Mouse (Mus musculus) CH12.LX (cell line): ENCODE measurements around the gene Rab40c. TPM values are rescaled to one million over a fixed set of nuclear protein-coding genes. Genes with fewer than 3 reads are reported as not detected.

Experiments
- DNase-seq: peaks from one replicate; pipeline ENCODE4 v3.0.0-alpha.2; 2013; ENCODE audit errors: extremely low read depth
- H3K27ac ChIP-seq: 2 replicates; pipeline ENCODE4 v1.5.1; 2012; ENCODE audit warnings: low read depth, mild to moderate bottlenecking, control low read depth, moderate library complexity; ENCODE audit not compliant: insufficient read depth
- H3K27me3 ChIP-seq: replicated peaks from 2 replicates; pipeline ENCODE3; 2012; ENCODE audit warnings: inconsistent platforms
- H3K36me3 ChIP-seq, 2 experiments: replicated peaks in 1 of 2; 2 replicates each; pipeline versions ENCODE3 to v1.6.1; 2012; ENCODE audit warnings: inconsistent platforms in 1 of 2, low read length in 1 of 2, mild to moderate bottlenecking in 1 of 2, mixed read lengths in 1 of 2, moderate library complexity in 1 of 2; ENCODE audit not compliant: control insufficient read depth in 1 of 2, insufficient read depth in 1 of 2
- H3K4me1 ChIP-seq, 2 experiments: 2 replicates each; pipeline ENCODE4 v1.6.1; 2012; ENCODE audit warnings: inconsistent platforms in 1 of 2, moderate library complexity in 1 of 2; ENCODE audit not compliant: insufficient read depth in 2 of 2, control insufficient read depth in 1 of 2
- H3K4me2 ChIP-seq: 2 replicates; pipeline ENCODE4 v1.6.1; 2012; ENCODE audit warnings: low read depth, mild to moderate bottlenecking, control low read depth; ENCODE audit not compliant: poor library complexity, insufficient read depth, severe bottlenecking
- H3K4me3 ChIP-seq, 3 experiments: fragments of 150-350 bp in 1 of 3; sonication (generic) in 1 of 3; replicated peaks in 1 of 3; 2 replicates each; pipeline versions ENCODE3 to v1.5.1; 2011 to 2012; ENCODE audit warnings: low read depth in 2 of 3, low read length in 2 of 3, mild to moderate bottlenecking in 2 of 3, moderate library complexity in 2 of 3, control low read depth in 1 of 3, improper control_type of control experiment in 1 of 3, inconsistent platforms in 1 of 3, mixed read lengths in 1 of 3; ENCODE audit not compliant: poor library complexity in 1 of 3
- H3K79me2 ChIP-seq: replicated peaks from 2 replicates; pipeline ENCODE4 v1.6.1; 2012; ENCODE audit warnings: mild to moderate bottlenecking, moderate library complexity; ENCODE audit not compliant: control insufficient read depth, poor library complexity, insufficient read depth, severe bottlenecking; ENCODE audit errors: extremely low read depth
- H3K9ac ChIP-seq: 2 replicates; pipeline ENCODE4 v1.6.1; 2012; ENCODE audit warnings: low read depth, mild to moderate bottlenecking, control low read depth, moderate library complexity; ENCODE audit not compliant: insufficient read depth
- H3K9me3 ChIP-seq: replicated peaks from 2 replicates; pipeline ENCODE3; 2012; ENCODE audit warnings: low read length, inconsistent platforms, mixed read lengths
- CHD2 ChIP-seq: IDR thresholded peaks from 2 replicates; pipeline ENCODE4 v1.6.1; 2011; ENCODE audit warnings: low read length, improper control_type of control experiment
- CTCF ChIP-seq, 2 experiments: IDR thresholded peaks in 1 of 2; conservative IDR thresholded peaks in 1 of 2; 2 replicates each; pipeline ENCODE4 v1.5.1; 2011 to 2012; ENCODE audit warnings: low read depth in 2 of 2, low read length in 2 of 2, improper control_type of control experiment in 1 of 2, inconsistent platforms in 1 of 2, mild to moderate bottlenecking in 1 of 2, moderate library complexity in 1 of 2
- E2F4 ChIP-seq: IDR thresholded peaks from 2 replicates; pipeline ENCODE4 v1.6.1; 2011; ENCODE audit warnings: low read depth, low read length, improper control_type of control experiment; ENCODE audit not compliant: insufficient replicate concordance
- ELF1 ChIP-seq: IDR thresholded peaks from 2 replicates; pipeline ENCODE4 v1.6.1; 2014; ENCODE audit warnings: low read depth, mild to moderate bottlenecking, inconsistent platforms, low read length, improper control_type of control experiment
- IRF4 ChIP-seq: IDR thresholded peaks from 2 replicates; pipeline ENCODE4 v1.6.1; 2014; ENCODE audit warnings: low read depth, mild to moderate bottlenecking, inconsistent platforms, low read length, improper control_type of control experiment
- JUND ChIP-seq: conservative IDR thresholded peaks from 2 replicates; pipeline ENCODE4 v1.6.1; 2011; ENCODE audit warnings: low read depth, low read length, improper control_type of control experiment
- MAFK ChIP-seq: IDR thresholded peaks from 2 replicates; pipeline ENCODE4 v1.6.1; 2011; ENCODE audit warnings: low read length, improper control_type of control experiment; ENCODE audit not compliant: insufficient replicate concordance
- MAX ChIP-seq: IDR thresholded peaks from 2 replicates; pipeline ENCODE4 v1.6.1; 2011; ENCODE audit warnings: low read length, improper control_type of control experiment
- MYC ChIP-seq: IDR thresholded peaks from 2 replicates; pipeline ENCODE4 v1.6.1; 2011; ENCODE audit warnings: low read depth, mild to moderate bottlenecking, improper control_type of control experiment, low read length
- PAX5 ChIP-seq: IDR thresholded peaks from 2 replicates; pipeline ENCODE4 v1.6.1; 2012; ENCODE audit warnings: low read length, inconsistent platforms, mixed read lengths
- POLR2A ChIP-seq: IDR thresholded peaks from 2 replicates; pipeline ENCODE4 v1.6.1; 2011; ENCODE audit warnings: low read depth, mild to moderate bottlenecking, improper control_type of control experiment, low read length
- RAD21 ChIP-seq: IDR thresholded peaks from 2 replicates; pipeline ENCODE4 v1.6.1; 2011; ENCODE audit warnings: low read depth, mild to moderate bottlenecking, low read length, improper control_type of control experiment, moderate library complexity
- RCOR1 ChIP-seq: conservative IDR thresholded peaks from 2 replicates; pipeline ENCODE4 v1.6.1; 2012; ENCODE audit warnings: low read depth, mild to moderate bottlenecking, inconsistent platforms, low read length, improper control_type of control experiment
- SIN3A ChIP-seq: IDR thresholded peaks from 2 replicates; pipeline ENCODE4 v1.6.1; 2012; ENCODE audit warnings: low read length, improper control_type of control experiment, inconsistent platforms
- SMC3 ChIP-seq: IDR thresholded peaks from 2 replicates; pipeline ENCODE4 v1.6.1; 2011; ENCODE audit warnings: low read depth, low read length, improper control_type of control experiment
- TBP ChIP-seq: conservative IDR thresholded peaks from 2 replicates; pipeline ENCODE4 v1.6.1; 2011; ENCODE audit warnings: low read depth, low read length, improper control_type of control experiment
- TCF12 ChIP-seq: IDR thresholded peaks from 2 replicates; pipeline ENCODE4 v1.6.1; 2014; ENCODE audit warnings: low read depth, mild to moderate bottlenecking, inconsistent platforms, low read length, improper control_type of control experiment
- ZC3H11A ChIP-seq: IDR thresholded peaks from 2 replicates; pipeline ENCODE4 v1.6.1; 2012; ENCODE audit warnings: low read depth, mild to moderate bottlenecking, inconsistent platforms, low read length, improper control_type of control experiment
- ZKSCAN1 ChIP-seq: IDR thresholded peaks from 2 replicates; pipeline ENCODE4 v1.6.1; 2012; ENCODE audit warnings: low read depth, inconsistent platforms, low read length, improper control_type of control experiment, borderline replicate concordance
- ZNF384 ChIP-seq: IDR thresholded peaks from 2 replicates; pipeline ENCODE4 v1.6.1; 2012; ENCODE audit warnings: low read depth, low read length, improper control_type of control experiment, inconsistent platforms
- dilution Hi-C: fragments of 300-500 bp; cut with MboI; formaldehyde crosslinking; loops from 2 replicates; pipeline ENCODE4 v1.14.3; 2020; ENCODE audit warnings: low sequenced_read_pairs; ENCODE audit not compliant: extremely low pct_unique_long_range_greater_than_20kb, extremely low pct_ligation_motif_present
- in situ Hi-C: fragments of 300-500 bp; cut with MboI; formaldehyde crosslinking; loops from 3 replicates; pipeline ENCODE4 v1.14.3; 2019; ENCODE audit warnings: low sequenced_read_pairs, low pct_ligation_motif_present, low pct_unique_long_range_greater_than_20kb, mixed read lengths
- polyA plus RNA-seq: library from polyadenylated mRNA; unstranded; fragments of >175 nt; gene quantifications from 2 replicates; pipeline ENCODE4 v1.2.1, GENCODE M21; 2012; ENCODE audit warnings: low read depth; ENCODE audit not compliant: insufficient read length
- total RNA-seq, 2 experiments: library from RNA; depleted of rRNA; stranded (reverse); fragments of 300-350 nt in 1 of 2; fragments of >200 nt in 1 of 2; gene quantifications; 2 replicates each; pipeline ENCODE4 v1.2.3; 2012 to 2014

The Rab40c gene
- total and polyA plus RNA-seq, 3 experiments, result 8.0 to 14.4 (median 9.2) TPM

- dilution Hi-C loops, result no loop called here
- Histone ChIP-seq H3K79me2 (peaks cover 24% of the 10 kb centered on the region), H3K4me1 (peaks cover 14 to 50% of the 10 kb centered on the region in 2 experiments), H3K9me3 (no peaks in the 10 kb centered on the region), H3K27me3 (no peaks in the 10 kb centered on the region), H3K9ac (no peak overlapping the region), H3K27ac (no peak overlapping the region), H3K4me3 (no peak overlapping the region), H3K36me3 (peaks cover 13 to 64% of the 10 kb centered on the region in 2 experiments), H3K4me2 (no peak overlapping the region)
- in situ Hi-C loops, result no loop called here
- DNase-seq, result no peak
- TF ChIP-seq E2F4 (no peak), SIN3A (peak; percentile 32; the same call in 1 of the 2 replicates)
- TF ChIP-seq, all 38 proteins: peak for 1
Observed at GRCm38 (mm10) chr17:25913186-25913876, 6.2 kb downstream of the Rab40c start.

GRCm38 (mm10) chr17:25911816-25912215 lies 7.7 kb downstream of the Rab40c start:
- Histone ChIP-seq H3K9me3 (no peaks in the 10 kb centered on the region), H3K9ac (no peak overlapping the region), H3K27me3 (no peaks in the 10 kb centered on the region), H3K4me3 (no peak overlapping the region), H3K36me3 (peaks cover 14 to 61% of the 10 kb centered on the region in 2 experiments), H3K4me1 (peaks cover 7 to 35% of the 10 kb centered on the region in 2 experiments; a peak in 3 of 4 replicates), H3K79me2 (peaks cover 11% of the 10 kb centered on the region), H3K4me2 (no peak overlapping the region), H3K27ac (no peak overlapping the region)
- TF ChIP-seq MAFK (no peak), RAD21 (no peak), ELF1 (no peak), SIN3A (no peak), RCOR1 (no peak)
- dilution Hi-C loops, result no loop called here
- no peak for DNase-seq
- in situ Hi-C loops, result no loop called here

GRCm38 (mm10) chr17:25907640-25908039 lies 11.9 kb downstream of the Rab40c start:
- dilution Hi-C loops, result no loop called here
- peaks cover 14% of the 10 kb centered on the region; the same call in 1 of the 2 replicates for H3K79me2 ChIP-seq

More at GRCm38 (mm10) chr17:25907640-25908039, 11.9 kb downstream of the Rab40c start:
- peaks cover 9 to 19% of the 10 kb centered on the region in 2 experiments; a peak in 3 of 4 replicates for H3K4me1 ChIP-seq
- no peak overlapping the region for H3K4me3 ChIP-seq
- no peak overlapping the region for H3K27ac ChIP-seq
- no peaks in the 10 kb centered on the region for H3K27me3 ChIP-seq
- H3K9me3 ChIP-seq, result no peaks in the 10 kb centered on the region
- in situ Hi-C loops, result no loop called here
- H3K36me3 ChIP-seq, result peaks cover 13 to 45% of the 10 kb centered on the region in 2 experiments
- TF ChIP-seq SMC3 (no peak), SIN3A (no peak), ZNF384 (no peak), ZC3H11A (no peak), ZKSCAN1 (no peak), MAX (no peak), PAX5 (no peak), MYC (no peak), CTCF (conservative IDR thresholded peaks at IDR 0.05 in 1 of 2, IDR thresholded peaks at IDR 0.05 in 1 of 2; ENCODE audit: low read depth in 2 of 2, low read length in 2 of 2) (no peak), CHD2 (no peak), IRF4 (no peak), POLR2A (no peak), TBP (no peak), MAFK (no peak), RCOR1 (no peak), JUND (no peak), TCF12 (no peak), E2F4 (no peak)
- no peak for DNase-seq
- H3K9ac ChIP-seq, result no peak overlapping the region
- no peak overlapping the region for H3K4me2 ChIP-seq
